Mouse (Mus musculus) lung, embryonic 14.5 days (tissue): ENCODE data around the gene Slc29a4. TPM values are rescaled to one million over a fixed set of nuclear protein-coding genes. Genes with fewer than 3 reads are reported as not detected.

Experiments
- ATAC-seq: fragments of 200-750 bp; cut with Nextera tagmentation; 2 replicates; pipeline ENCODE4 v1.8.0; 2017; ENCODE audit warnings: mild to moderate bottlenecking, moderate TSS enrichment, moderate library complexity; ENCODE audit not compliant: insufficient read depth
- DNase-seq: peaks from one replicate; pipeline ENCODE4 v3.0.0-alpha.2; 2015
- H3K27ac ChIP-seq: fragments of 300-500 bp; sonication (generic); 2 replicates; pipeline ENCODE4 v1.5.1; 2014; ENCODE audit warnings: low read depth, mild to moderate bottlenecking, moderate library complexity
- H3K27me3 ChIP-seq: fragments of 300-500 bp; sonication (generic); 2 replicates; pipeline ENCODE4 v1.6.1; 2014; ENCODE audit warnings: low read length, control low read depth; ENCODE audit not compliant: insufficient read depth
- H3K36me3 ChIP-seq: fragments of 300-500 bp; sonication (generic); 2 replicates; pipeline ENCODE4 v1.6.1; 2014; ENCODE audit warnings: control low read depth; ENCODE audit not compliant: insufficient read depth
- H3K4me1 ChIP-seq: fragments of 300-500 bp; sonication (generic); 2 replicates; pipeline ENCODE4 v1.6.1; 2014; ENCODE audit warnings: antibody characterized with exemption, control low read depth; ENCODE audit not compliant: insufficient read depth
- H3K4me2 ChIP-seq: fragments of 300-500 bp; sonication (generic); 2 replicates; pipeline ENCODE4 v1.6.1; 2014; ENCODE audit warnings: mild to moderate bottlenecking
- H3K4me3 ChIP-seq: fragments of 300-500 bp; sonication (generic); 2 replicates; pipeline ENCODE4 v1.5.1; 2014; ENCODE audit warnings: low read depth, low read length
- H3K9ac ChIP-seq: fragments of 300-500 bp; sonication (generic); 2 replicates; pipeline ENCODE4 v1.6.1; 2014
- H3K9me3 ChIP-seq: fragments of 300-500 bp; sonication (generic); 2 replicates; pipeline ENCODE4 v1.6.1; 2016; ENCODE audit warnings: low read depth, low read length, control low read depth
- CTCF ChIP-seq: IDR thresholded peaks from 2 replicates; pipeline ENCODE4 v1.5.1; 2016; ENCODE audit warnings: antibody characterized with exemption, low read depth
- WGBS: fragments of 180-500 bp; shearing (Covaris S2); extraction: QIAGEN DNeasy Blood & Tissue Kit; methylation state at CpG from one replicate; pipeline ENCODE4 v1.1.7; 2014; 5-methylcytosine and 5-hydroxymethylcytosine counted together
- polyA plus RNA-seq: library from polyadenylated mRNA; unstranded; fragments of >200 nt; fragmentation: Nextera tagmentation; extraction: Ambion mirVana; gene quantifications from 2 replicates; pipeline ENCODE4 v1.2.1, GENCODE M21; 2014

Slc29a4 gene
- polyA plus RNA-seq, 1 experiment from 2014 or later, result 8.2 TPM

DNA sequence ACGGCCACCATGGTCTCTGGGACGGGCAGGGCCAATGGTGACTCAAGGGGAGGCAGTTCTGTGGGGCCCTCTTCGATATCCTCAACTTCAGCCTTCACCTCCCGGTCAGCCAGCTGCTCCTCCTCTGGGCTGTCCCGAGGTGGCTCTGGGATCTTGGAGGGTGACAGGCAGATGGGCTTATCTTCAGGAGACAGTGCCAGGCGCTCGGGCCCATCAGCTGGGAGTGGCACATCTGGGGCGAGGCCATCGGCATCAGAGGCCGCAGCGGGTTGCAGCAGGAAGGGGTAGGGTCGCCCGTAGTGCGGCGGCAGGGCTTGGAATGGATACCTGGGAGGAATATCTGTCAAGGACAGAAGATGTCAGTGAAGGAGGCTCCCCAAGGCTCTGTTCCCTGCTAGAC, 79.7 kb downstream of the Slc29a4 start:
- no peak overlapping the region for H3K4me3 ChIP-seq
- DNase-seq, result no peak
- no peaks in the 10 kb centered on the region for H3K9me3 ChIP-seq
- peaks cover 10% of the 10 kb centered on the region for H3K4me1 ChIP-seq
- no peak overlapping the region for H3K4me2 ChIP-seq
- TF ChIP-seq CTCF, result no peak
- WGBS, result 83% methylated on average over 15 of the region's 15 CpGs
- H3K9ac ChIP-seq, result no peak overlapping the region
- H3K27ac ChIP-seq, result no peak overlapping the region
- ATAC-seq, result no peak
- H3K36me3 ChIP-seq, result peaks cover 84% of the 10 kb centered on the region
- H3K27me3 ChIP-seq, result no peaks in the 10 kb centered on the region

Other genes starting within 250 kb of the Slc29a4 start
- 8.9 and 9.9 TPM in 2 replicates for gene Ap5z1, start 228.6 kb upstream of the Slc29a4 start, polyA plus RNA-seq
- 0.16 and 0.39 TPM in 2 replicates for gene Papolb, start 162.4 kb upstream of the Slc29a4 start, polyA plus RNA-seq
- 1.5 and 2.6 TPM in 2 replicates for gene Radil, start 141.4 kb upstream of the Slc29a4 start, polyA plus RNA-seq
- gene Mmd2, start 83.7 kb upstream of the Slc29a4 start, polyA plus RNA-seq, result 0.11 TPM in 1 of 2 replicates, not detected in the other
- gene Wipi2, start 64.8 kb upstream of the Slc29a4 start, polyA plus RNA-seq, result 47.7 and 53.0 TPM in 2 replicates
- 38.4 and 40.4 TPM in 2 replicates for gene Tnrc18, start 125.2 kb downstream of the Slc29a4 start, polyA plus RNA-seq
- 11.2 and 11.8 TPM in 2 replicates for gene Fbxl18, start 202.9 kb downstream of the Slc29a4 start, polyA plus RNA-seq
- gene Actb, start 214.2 kb downstream of the Slc29a4 start, polyA plus RNA-seq, result 16,801 and 17,929 TPM in 2 replicates